Mouse (Mus musculus) lung, embryonic 16.5 days (tissue): Measurements from ENCODE around the gene Hdac7. TPM values are rescaled to one million over a fixed set of nuclear protein-coding genes. Genes with fewer than 3 reads are reported as not detected.

Experiments used
- ATAC-seq: fragments of 200-750 bp; cut with Nextera tagmentation; 2 replicates; pipeline ENCODE4 v1.8.0; 2017; ENCODE audit warnings: low read depth, mild to moderate bottlenecking, moderate library complexity
- H3K27ac ChIP-seq: fragments of 300-500 bp; sonication (generic); 2 replicates; pipeline ENCODE4 v1.5.1; 2014; ENCODE audit warnings: mild to moderate bottlenecking, control low read depth, low read length
- H3K27me3 ChIP-seq: fragments of 300-500 bp; sonication (generic); 2 replicates; pipeline ENCODE4 v1.6.1; 2014; ENCODE audit warnings: low read depth, low read length, mixed read lengths; ENCODE audit not compliant: control insufficient read depth, insufficient read depth
- H3K36me3 ChIP-seq: fragments of 300-500 bp; sonication (generic); 2 replicates; pipeline ENCODE4 v1.6.1; 2014; ENCODE audit warnings: low read length; ENCODE audit not compliant: control insufficient read depth, insufficient read depth
- H3K4me1 ChIP-seq: fragments of 300-500 bp; sonication (generic); replicated peaks from 2 replicates; pipeline ENCODE4 v1.6.1; 2014; ENCODE audit warnings: low read length, mixed read lengths; ENCODE audit not compliant: control insufficient read depth, insufficient read depth
- H3K4me2 ChIP-seq: fragments of 300-500 bp; sonication (generic); 2 replicates; pipeline ENCODE4 v1.6.1; 2014; ENCODE audit warnings: low read depth, low read length, control low read depth
- H3K4me3 ChIP-seq: fragments of 300-500 bp; sonication (generic); 2 replicates; pipeline ENCODE4 v1.5.1; 2014; ENCODE audit warnings: mild to moderate bottlenecking, low read length, control low read depth
- H3K9ac ChIP-seq: fragments of 300-500 bp; sonication (generic); 2 replicates; pipeline ENCODE4 v1.6.1; 2014; ENCODE audit warnings: low read length, control low read depth
- H3K9me3 ChIP-seq: fragments of 300-500 bp; sonication (generic); 2 replicates; pipeline ENCODE4 v1.6.1; 2016; ENCODE audit warnings: low read length; ENCODE audit not compliant: control insufficient read depth
- WGBS: fragments of 180-500 bp; shearing (Covaris S2); extraction: QIAGEN DNeasy Blood & Tissue Kit; methylation state at CpG from one replicate; pipeline ENCODE4 v1.1.7; 2014; 5-methylcytosine and 5-hydroxymethylcytosine counted together
- polyA plus RNA-seq: library from polyadenylated mRNA; unstranded; fragments of >200 nt; fragmentation: Nextera tagmentation; extraction: Ambion mirVana; gene quantifications from 2 replicates; pipeline ENCODE4 v1.2.1, GENCODE M21; 2015

The Hdac7 gene
- polyA plus RNA-seq, 1 experiment from 2014 or later, result 44.2 TPM

GRCm38 (mm10) chr15:97745331-97745730 lies 99.0 kb downstream of the Hdac7 start:
- Histone ChIP-seq H3K4me1 (peaks cover 5% of the 10 kb centered on the region), H3K9me3 (no peaks in the 10 kb centered on the region), H3K36me3 (peaks cover 3% of the 10 kb centered on the region; the same call in 1 of the 2 replicates), H3K27ac (no peak overlapping the region), H3K27me3 (no peaks in the 10 kb centered on the region), H3K4me2 (no peak overlapping the region), H3K4me3 (no peak overlapping the region), H3K9ac (no peak overlapping the region)
- ATAC-seq, result peak; percentile 44; the same call in 1 of the 2 replicates
- WGBS, result 50% methylated on average over 10 of the region's 10 CpGs

GRCm38 (mm10) chr15:97744930-97745329 lies 99.4 kb downstream of the Hdac7 start:
- Histone ChIP-seq H3K27me3 (no peaks in the 10 kb centered on the region), H3K36me3 (peaks cover 3% of the 10 kb centered on the region; the same call in 1 of the 2 replicates), H3K9me3 (no peaks in the 10 kb centered on the region), H3K9ac (no peak overlapping the region), H3K27ac (no peak overlapping the region), H3K4me2 (no peak overlapping the region), H3K4me3 (no peak overlapping the region), H3K4me1 (peaks cover under 1% of the 10 kb centered on the region)
- peak; percentile 26; the same call in 1 of the 2 replicates for ATAC-seq
- WGBS, result 64% methylated on average over 10 of the region's 10 CpGs

GRCm38 (mm10) chr15:97743961-97744525 lies 100.3 kb downstream of the Hdac7 start:
- Histone ChIP-seq H3K27me3 (no peaks in the 10 kb centered on the region), H3K4me2 (no peak overlapping the region), H3K36me3 (peaks cover 3% of the 10 kb centered on the region; the same call in 1 of the 2 replicates), H3K27ac (no peak overlapping the region), H3K4me3 (no peak overlapping the region), H3K9me3 (no peaks in the 10 kb centered on the region), H3K4me1 (no peaks in the 10 kb centered on the region), H3K9ac (no peak overlapping the region)
- WGBS, result 55% methylated on average over 12 of the region's 12 CpGs
- ATAC-seq, result no peak

GRCm38 (mm10) chr15:97743210-97743609 lies 101.1 kb downstream of the Hdac7 start:
- no peak overlapping the region for H3K9ac ChIP-seq
- ATAC-seq, result no peak
- no peak overlapping the region for H3K4me3 ChIP-seq
- no peaks in the 10 kb centered on the region for H3K9me3 ChIP-seq
- no peaks in the 10 kb centered on the region for H3K27me3 ChIP-seq
- H3K27ac ChIP-seq, result no peak overlapping the region
- no peaks in the 10 kb centered on the region for H3K4me1 ChIP-seq
- peaks cover 3% of the 10 kb centered on the region; the same call in 1 of the 2 replicates for H3K36me3 ChIP-seq
- H3K4me2 ChIP-seq, result no peak overlapping the region
- WGBS, result 81% methylated on average over 5 of the region's 5 CpGs

Other genes with a start within 250 kb of the Hdac7 start
- 20.5 and 25.2 TPM in 2 replicates for gene Rpap3, start 138.7 kb downstream of the Hdac7 start, polyA plus RNA-seq
- 0.55 and 1.6 TPM in 2 replicates for gene Endou, start 113.2 kb downstream of the Hdac7 start, polyA plus RNA-seq
- gene Rapgef3, start 76.5 kb downstream of the Hdac7 start, polyA plus RNA-seq, result 20.8 and 22.7 TPM in 2 replicates
- 46.8 and 49.5 TPM in 2 replicates for gene Slc48a1, start 66.0 kb downstream of the Hdac7 start, polyA plus RNA-seq
- gene Vdr, start 66.1 kb upstream of the Hdac7 start, polyA plus RNA-seq, result 1.6 and 1.7 TPM in 2 replicates
- gene Tmem106c, start 119.7 kb upstream of the Hdac7 start, polyA plus RNA-seq, result 46.6 and 51.2 TPM in 2 replicates
- gene Col2a1, start 160.2 kb upstream of the Hdac7 start, polyA plus RNA-seq, result 17.0 and 19.2 TPM in 2 replicates
- gene Pfkm, start 248.1 kb upstream of the Hdac7 start, polyA plus RNA-seq, result 32.2 and 33.6 TPM in 2 replicates
- 27.4 and 29.2 TPM in 2 replicates for gene Senp1, start 249.2 kb upstream of the Hdac7 start, polyA plus RNA-seq